Mouse (Mus musculus): ENCODE measurements around the gene Pou2f1. TPM values are rescaled to one million over a fixed set of nuclear protein-coding genes. Genes with fewer than 3 reads are reported as not detected.

The Pou2f1 gene
- total RNA-seq, 2 experiments from 2014 or later = 11.2 TPM

Other genes starting within 250 kb of the Pou2f1 start
- 10 to 100 TPM; 27.5 to 28.3 TPM for gene Creg1, start 238.9 kb downstream of the Pou2f1 start, total RNA-seq (2021)
- gene Cd247, start 214.0 kb downstream of the Pou2f1 start, total RNA-seq (2021) = 1 to 10 TPM in 1 of 2 experiments, under 1 TPM in 1; 0.70 to 1.1 TPM
- 100 to 1,000 TPM; 115 to 133 TPM for gene Dusp27, start 125.2 kb upstream of the Pou2f1 start, total RNA-seq (2021)
- not detected for gene Gpa33, start 127.6 kb upstream of the Pou2f1 start, total RNA-seq (2021)
- gene Mael, start 236.1 kb upstream of the Pou2f1 start, total RNA-seq (2021) = under 1 TPM in 1 of 2 experiments, not detected in 1; 0.29 TPM